Mouse (Mus musculus) limb, embryonic 14.5 days (tissue): ENCODE results near the gene Klf6. TPM values are rescaled to one million over a fixed set of nuclear protein-coding genes. Genes with fewer than 3 reads are reported as not detected.
A peak's percentile ranks its signal among the peaks of the same experiment; 100 is the strongest.

Source experiments
- ATAC-seq: fragments of 200-750 bp; cut with Nextera tagmentation; 2 replicates; pipeline ENCODE4 v1.8.0; 2017; ENCODE audit warnings: low read depth, moderate number of reproducible peaks, moderate TSS enrichment; ENCODE audit not compliant: low FRiP score
- DNase-seq: peaks from one replicate; pipeline ENCODE4 v3.0.0-alpha.2; 2015; ENCODE audit warnings: low spot score
- H3K27ac ChIP-seq: fragments of 300-500 bp; sonication (generic); replicated peaks from 2 replicates; pipeline ENCODE4 v1.5.1; 2014; ENCODE audit warnings: low read depth, mild to moderate bottlenecking, low read length, moderate library complexity, mixed read lengths
- H3K27me3 ChIP-seq: fragments of 300-500 bp; sonication (generic); 2 replicates; pipeline ENCODE4 v1.6.1; 2014; ENCODE audit warnings: low read length, mixed read lengths; ENCODE audit not compliant: control insufficient read depth, insufficient read depth
- H3K36me3 ChIP-seq: fragments of 300-500 bp; sonication (generic); 2 replicates; pipeline ENCODE4 v1.6.1; 2014; ENCODE audit warnings: mild to moderate bottlenecking, low read length, moderate library complexity, mixed read lengths; ENCODE audit not compliant: control insufficient read depth, insufficient read depth
- H3K4me1 ChIP-seq: fragments of 300-500 bp; sonication (generic); 2 replicates; pipeline ENCODE4 v1.6.1; 2014; ENCODE audit warnings: antibody characterized with exemption, low read length, mixed read lengths; ENCODE audit not compliant: control insufficient read depth, insufficient read depth
- H3K4me2 ChIP-seq: fragments of 300-500 bp; sonication (generic); replicated peaks from 2 replicates; pipeline ENCODE4 v1.6.1; 2014; ENCODE audit warnings: low read depth, mild to moderate bottlenecking, low read length, moderate library complexity; ENCODE audit not compliant: severe bottlenecking
- H3K4me3 ChIP-seq: fragments of 300-500 bp; sonication (generic); replicated peaks from 2 replicates; pipeline ENCODE4 v1.5.1; 2014; ENCODE audit warnings: low read length
- H3K9ac ChIP-seq: fragments of 300-500 bp; sonication (generic); 2 replicates; pipeline ENCODE4 v1.6.1; 2014; ENCODE audit warnings: mild to moderate bottlenecking, low read depth, low read length, moderate library complexity; ENCODE audit not compliant: severe bottlenecking
- H3K9me3 ChIP-seq: fragments of 300-500 bp; sonication (generic); 2 replicates; pipeline ENCODE4 v1.6.1; 2016; ENCODE audit warnings: low read length; ENCODE audit not compliant: control insufficient read depth
- POLR2A ChIP-seq: fragments of 200-500 bp; IDR thresholded peaks from 2 replicates; pipeline ENCODE4 v1.8.0; 2012; ENCODE audit warnings: inconsistent platforms, mild to moderate bottlenecking, moderate library complexity, borderline replicate concordance; ENCODE audit not compliant: insufficient read depth, insufficient read length; ENCODE audit errors: extremely low read depth
- WGBS: fragments of 180-500 bp; shearing (Covaris S2); extraction: QIAGEN DNeasy Blood & Tissue Kit; methylation state at CpG from one replicate; pipeline ENCODE4 v1.1.7; 2014; 5-methylcytosine and 5-hydroxymethylcytosine counted together
- polyA plus RNA-seq, 2 experiments: library from polyadenylated mRNA; depleted of rRNA in 1 of 2; stranded (reverse) in 1 of 2; unstranded in 1 of 2; fragments of >200 nt; fragmentation: Nextera tagmentation in 1 of 2; extraction: Ambion mirVana in 1 of 2; gene quantifications; 2 replicates each; pipeline versions ENCODE4 v1.2.1 to v1.2.3; 2012 to 2014

Klf6 gene
- polyA plus RNA-seq, 2 experiments, result 24.7 to 79.1 TPM

DNA sequence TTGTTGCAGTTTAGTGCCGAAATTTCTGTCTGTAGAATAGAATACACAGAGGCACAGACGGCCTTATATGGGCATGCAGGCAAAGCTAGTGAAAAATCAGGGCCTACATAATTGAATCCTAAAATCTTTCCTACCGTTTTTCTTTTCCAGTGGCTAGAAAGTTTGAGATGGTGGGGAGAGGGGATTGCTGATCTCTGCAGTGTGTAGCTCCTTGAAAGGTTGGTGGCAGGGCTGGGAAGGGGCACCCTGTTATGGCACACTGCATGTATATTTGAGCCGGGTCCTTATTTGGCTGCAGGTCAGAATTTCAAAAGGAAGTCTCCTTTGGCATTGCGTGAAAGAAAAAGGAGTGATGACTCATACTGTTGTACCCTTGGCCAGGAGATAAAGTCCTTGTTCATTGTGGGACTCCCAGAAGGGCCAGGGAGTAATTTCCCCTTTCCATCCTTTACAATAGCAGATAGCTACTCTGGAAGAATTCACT is 2.2 kb downstream of the Klf6 start:
- Histone ChIP-seq H3K4me1 (peaks cover 18% of the 10 kb centered on the region; the same call in 1 of the 2 replicates), H3K27ac (peak overlapping the region; percentile 96), H3K9ac (peak overlapping the region; percentile 83), H3K27me3 (no peaks in the 10 kb centered on the region), H3K4me2 (peak overlapping the region; percentile 58), H3K9me3 (no peaks in the 10 kb centered on the region), H3K4me3 (peak overlapping the region; percentile 75), H3K36me3 (peaks cover 39% of the 10 kb centered on the region)
- WGBS, result 9% methylated on average over 5 of the region's 5 CpGs
- ATAC-seq, result no peak
- TF ChIP-seq POLR2A, result no peak
- peak; percentile 22 for DNase-seq

DNA sequence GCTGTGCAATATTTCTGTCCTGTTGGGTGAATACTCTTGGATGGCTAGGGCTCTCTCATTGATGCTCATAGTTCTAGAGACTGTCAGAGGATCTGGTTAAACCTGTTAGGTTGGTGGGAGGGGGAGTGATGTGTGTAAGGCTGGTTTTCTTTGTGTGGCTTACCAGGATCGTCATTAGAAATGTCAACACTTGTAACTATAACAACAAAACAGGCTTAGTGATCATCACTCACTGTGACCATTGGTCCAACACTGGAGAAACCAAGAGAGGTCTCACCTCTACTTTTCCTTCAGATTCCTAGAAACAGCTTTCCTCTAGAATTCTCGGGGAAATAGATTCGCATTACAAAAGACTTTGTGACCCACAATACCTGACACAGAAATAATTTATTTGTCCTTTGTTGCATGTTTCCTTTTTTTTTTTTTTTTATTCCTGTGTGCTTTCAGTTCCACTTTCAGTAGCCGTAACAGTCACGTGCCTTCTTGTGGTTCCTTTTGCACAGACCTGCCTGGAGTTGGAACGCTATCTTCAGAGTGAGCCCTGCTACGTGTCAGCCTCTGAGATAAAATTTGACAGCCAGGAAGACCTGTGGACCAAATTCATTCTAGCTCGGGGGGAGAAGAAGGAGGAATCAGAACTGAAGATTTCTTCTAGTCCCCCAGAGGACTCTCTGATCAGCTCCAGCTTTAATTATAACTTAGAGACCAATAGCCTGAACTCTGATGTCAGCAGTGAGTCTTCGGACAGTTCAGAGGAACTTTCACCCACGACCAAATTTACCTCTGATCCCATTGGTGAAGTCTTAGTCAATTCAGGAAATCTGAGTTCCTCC is 3.2 kb downstream of the Klf6 start:
- peak overlapping the region; percentile 58 for H3K4me2 ChIP-seq
- ATAC-seq (no peak), DNase-seq (peak; percentile 45)
- 76% methylated on average over 10 of the region's 10 CpGs for WGBS
- TF ChIP-seq POLR2A, result no peak
- peaks cover 40% of the 10 kb centered on the region for H3K36me3 ChIP-seq
- H3K27ac ChIP-seq, result no peak overlapping the region
- peaks cover 21% of the 10 kb centered on the region; the same call in 1 of the 2 replicates for H3K4me1 ChIP-seq
- peak overlapping the region; percentile 75 for H3K4me3 ChIP-seq
- no peaks in the 10 kb centered on the region for H3K9me3 ChIP-seq
- H3K27me3 ChIP-seq, result no peaks in the 10 kb centered on the region
- no peak overlapping the region for H3K9ac ChIP-seq

DNA sequence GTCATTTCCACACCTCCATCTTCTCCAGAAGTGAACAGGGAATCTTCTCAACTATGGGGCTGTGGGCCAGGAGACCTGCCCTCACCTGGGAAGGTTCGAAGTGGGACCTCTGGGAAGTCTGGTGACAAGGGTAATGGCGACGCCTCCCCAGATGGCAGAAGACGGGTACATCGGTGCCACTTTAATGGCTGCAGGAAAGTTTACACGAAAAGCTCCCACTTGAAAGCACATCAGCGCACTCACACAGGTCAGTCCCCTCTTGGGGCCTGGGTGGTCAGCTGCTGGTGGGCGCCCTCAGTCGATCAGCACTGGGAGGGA is 3.8 kb downstream of the Klf6 start:
- Histone ChIP-seq H3K9me3 (no peaks in the 10 kb centered on the region), H3K4me2 (0 out of 2 replicates have a peak overlapping the region, but pooled peaks have one; percentile 58), H3K4me3 (peak overlapping the region; percentile 75; the same call in 1 of the 2 replicates), H3K4me1 (peaks cover 21% of the 10 kb centered on the region; the same call in 1 of the 2 replicates), H3K27ac (no peak overlapping the region), H3K27me3 (no peaks in the 10 kb centered on the region), H3K36me3 (peaks cover 40% of the 10 kb centered on the region), H3K9ac (no peak overlapping the region)
- no peak for TF ChIP-seq POLR2A
- ATAC-seq (no peak), DNase-seq (no peak)
- 91% methylated on average over 9 of the region's 9 CpGs for WGBS

- H3K27me3 ChIP-seq, result no peaks in the 10 kb centered on the region
- TF ChIP-seq POLR2A, result no peak
- no peak overlapping the region for H3K9ac ChIP-seq
- no peak for ATAC-seq
- WGBS, result 71% methylated on average over 6 of the region's 6 CpGs
- peaks cover 40% of the 10 kb centered on the region for H3K36me3 ChIP-seq
- H3K27ac ChIP-seq, result no peak overlapping the region
- peaks cover 24% of the 10 kb centered on the region for H3K4me1 ChIP-seq
- DNase-seq, result no peak
- H3K4me2 ChIP-seq, result no peak overlapping the region
- no peaks in the 10 kb centered on the region for H3K9me3 ChIP-seq
- no peak overlapping the region for H3K4me3 ChIP-seq
These were observed 4.8 kb downstream of the Klf6 start for GRCm38 (mm10) chr13:5866091-5866490.

- no peak for DNase-seq
- H3K36me3 ChIP-seq, result peaks cover 40% of the 10 kb centered on the region
- H3K4me2 ChIP-seq, result no peak overlapping the region
- no peak overlapping the region for H3K27ac ChIP-seq
- ATAC-seq, result no peak
- peaks cover 24% of the 10 kb centered on the region for H3K4me1 ChIP-seq
- H3K4me3 ChIP-seq, result no peak overlapping the region
- no peak overlapping the region for H3K9ac ChIP-seq
- TF ChIP-seq POLR2A, result no peak
- H3K27me3 ChIP-seq, result no peaks in the 10 kb centered on the region
- WGBS, result 88% methylated on average over 5 of the region's 5 CpGs
- no peaks in the 10 kb centered on the region for H3K9me3 ChIP-seq
These were observed 5.2 kb downstream of the Klf6 start for GRCm38 (mm10) chr13:5866532-5866931.
